Mouse (Mus musculus): Measurements from ENCODE around the gene Sp6. TPM values are rescaled to one million over a fixed set of nuclear protein-coding genes. Genes with fewer than 3 reads are reported as not detected.

The Sp6 gene
- polyA plus RNA-seq, 1 experiment, result 6.0 TPM

DNA sequence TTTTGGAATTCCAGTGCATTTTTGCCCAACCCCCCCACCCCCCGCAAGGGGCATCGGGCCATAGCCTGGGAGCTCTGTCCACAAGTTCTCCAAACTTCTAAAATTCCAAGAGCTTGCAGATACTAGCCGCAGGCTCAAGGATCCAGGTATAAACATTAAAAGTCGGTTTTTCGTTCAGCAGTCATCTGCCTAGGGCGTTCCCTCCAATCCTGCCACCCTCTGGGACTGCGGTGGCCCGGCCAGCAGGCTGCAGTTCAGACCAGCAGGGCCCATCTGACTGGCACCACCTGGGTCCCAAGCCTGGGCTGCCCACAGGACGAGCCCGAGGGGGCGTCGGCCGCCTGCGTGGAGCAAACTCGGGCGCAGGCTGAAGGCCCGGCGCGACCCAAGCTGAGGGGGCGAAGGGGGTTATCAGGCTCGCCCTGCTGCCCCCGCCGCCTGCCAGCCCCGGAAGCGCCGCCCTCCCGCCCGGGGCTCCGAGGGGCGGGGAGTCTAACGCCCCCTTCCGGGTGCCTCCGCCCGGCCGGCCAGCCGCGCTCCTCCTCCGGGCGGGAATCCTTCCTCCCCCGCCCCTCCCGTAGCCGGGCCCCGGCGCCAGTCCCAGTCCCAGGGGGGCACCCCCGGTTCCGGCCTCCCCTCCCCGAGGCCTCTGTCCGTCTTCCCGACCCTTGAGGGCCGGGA is 36.1 kb upstream of the Sp6 start:
- TF ChIP-seq USF1 (IDR thresholded peaks at IDR 0.05; ENCODE audit: low read depth), result no peak
- TF ChIP-seq MYOD1 (IDR thresholded peaks at IDR 0.05; ENCODE audit: control insufficient read depth in 1 of 3, insufficient read length in 2 of 3, low read depth in 2 of 3), result no peak
- TF ChIP-seq REST (IDR thresholded peaks at IDR 0.05; ENCODE audit: insufficient read depth, insufficient read length), result no peak
- TF ChIP-seq MYOG (IDR thresholded peaks at IDR 0.05; ENCODE audit: control insufficient read depth in 1 of 3, insufficient read depth in 1 of 3, insufficient read length in 2 of 3, low read depth in 2 of 3), result peak in 1 of 3 experiments; percentile 3
- peak; percentile 72 for TF ChIP-seq POLR2A (IDR thresholded peaks at IDR 0.05; ENCODE audit: insufficient read length, low read depth)
- TF ChIP-seq CEBPB (IDR thresholded peaks at IDR 0.05; ENCODE audit: insufficient read depth, poor library complexity, severe bottlenecking), result no peak
- peak; percentile 68 for TF ChIP-seq POLR2AphosphoS2 (IDR thresholded peaks at IDR 0.05; ENCODE audit: insufficient read length, low read depth)
- no peak for TF ChIP-seq TCF12 (IDR thresholded peaks at IDR 0.05; ENCODE audit: insufficient read depth, poor library complexity, severe bottlenecking)
- TF ChIP-seq SRF (IDR thresholded peaks at IDR 0.05; ENCODE audit: control insufficient read depth, insufficient read length, low read depth), result no peak
- no peak for TF ChIP-seq TCF3 (IDR thresholded peaks at IDR 0.05; ENCODE audit: insufficient read length, low read depth)
- TF ChIP-seq MAX (IDR thresholded peaks at IDR 0.05; ENCODE audit: low read depth), result no peak
- peak; percentile 28 for TF ChIP-seq E2F4 (IDR thresholded peaks at IDR 0.05; ENCODE audit: insufficient read depth)
- Histone ChIP-seq H3K79me2 (ENCODE audit: control insufficient read depth, insufficient read depth) (peaks cover 32% of the 10 kb centered on the region), H3ac (ENCODE audit: control insufficient read depth, insufficient read length) (peak overlapping the region; percentile 91)

DNA sequence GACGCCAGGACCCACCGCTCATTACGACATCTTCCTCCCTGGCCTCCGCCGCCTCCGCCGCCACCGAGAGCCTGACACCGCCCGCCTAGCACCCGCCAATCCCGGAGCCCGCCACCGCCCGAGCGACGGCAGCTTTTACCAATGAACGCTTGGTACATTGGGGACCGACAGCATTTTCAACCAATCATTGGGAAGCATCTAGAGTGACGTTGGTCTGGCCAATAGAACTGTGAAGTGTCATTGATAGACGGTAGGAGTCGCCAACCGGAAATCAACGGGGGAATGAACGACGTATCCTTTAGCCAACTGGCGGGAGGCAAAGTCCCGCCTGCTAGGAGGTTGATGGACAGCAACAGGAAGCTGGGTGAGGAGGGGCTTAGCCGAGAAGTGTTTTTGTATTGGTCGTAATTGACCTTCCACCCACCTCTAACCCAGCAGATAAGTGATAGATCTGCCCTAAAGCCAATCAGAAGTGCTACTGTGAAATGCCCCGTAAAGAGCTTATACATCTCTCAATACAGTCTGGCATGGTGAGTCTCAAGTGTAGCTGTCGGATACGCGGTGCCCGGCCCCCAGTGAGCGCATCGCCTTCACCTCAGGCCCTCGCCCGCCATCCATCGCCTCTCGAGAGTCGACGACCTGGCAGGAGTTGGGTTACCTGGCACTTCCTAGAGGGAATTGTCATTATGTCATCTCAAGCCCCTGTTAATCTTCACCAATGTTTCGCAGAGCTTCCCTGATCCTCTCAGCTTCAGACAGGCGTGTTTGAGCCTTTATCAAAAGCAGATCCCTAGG is 35.4 kb upstream of the Sp6 start:
- peak overlapping the region; percentile 80 for H3K4me2 ChIP-seq (ENCODE audit: low read depth)
- no peaks in the 10 kb centered on the region for H3K27me3 ChIP-seq (ENCODE audit: control insufficient read depth, insufficient read depth, insufficient read length)
- H3K4me3 ChIP-seq, result peak overlapping the region; percentile 44
- peak overlapping the region; percentile 91 for H3ac ChIP-seq (ENCODE audit: control insufficient read depth, insufficient read length)
- H3K79me2 ChIP-seq (ENCODE audit: control insufficient read depth, insufficient read depth), result peaks cover 27% of the 10 kb centered on the region
- TF ChIP-seq MYOD1 (IDR thresholded peaks at IDR 0.05; ENCODE audit: control insufficient read depth in 1 of 3, insufficient read length in 2 of 3, low read depth in 2 of 3), result peak; percentile 4 to 73 (median 67)
- TF ChIP-seq SRF (IDR thresholded peaks at IDR 0.05; ENCODE audit: control insufficient read depth, insufficient read length, low read depth), result peak; percentile 69
- no peak for TF ChIP-seq USF1 (IDR thresholded peaks at IDR 0.05; ENCODE audit: low read depth)
- TF ChIP-seq POLR2A (IDR thresholded peaks at IDR 0.05; ENCODE audit: insufficient read length, low read depth), result peak; percentile 94
- TF ChIP-seq TCF3 (IDR thresholded peaks at IDR 0.05; ENCODE audit: insufficient read length, low read depth), result peak; percentile 12
- TF ChIP-seq REST (IDR thresholded peaks at IDR 0.05; ENCODE audit: insufficient read depth, insufficient read length), result no peak
- TF ChIP-seq MYOG (IDR thresholded peaks at IDR 0.05; ENCODE audit: control insufficient read depth in 1 of 3, insufficient read depth in 1 of 3, insufficient read length in 2 of 3, low read depth in 2 of 3), result peak in 1 of 3 experiments; percentile 0
- peak; percentile 85 for TF ChIP-seq POLR2AphosphoS2 (IDR thresholded peaks at IDR 0.05; ENCODE audit: insufficient read length, low read depth)
- no peaks in the 10 kb centered on the region for H3K36me3 ChIP-seq (ENCODE audit: control insufficient read depth, insufficient read depth)

More for the DNA sequence above, 36.1 kb upstream of the Sp6 start:
- Histone ChIP-seq H3K4me2 (ENCODE audit: low read depth) (peak overlapping the region; percentile 100), H3K4me3 (peak overlapping the region; percentile 44), H3K36me3 (ENCODE audit: control insufficient read depth, insufficient read depth) (no peaks in the 10 kb centered on the region), H3K27me3 (ENCODE audit: control insufficient read depth, insufficient read depth, insufficient read length) (no peaks in the 10 kb centered on the region)

DNA sequence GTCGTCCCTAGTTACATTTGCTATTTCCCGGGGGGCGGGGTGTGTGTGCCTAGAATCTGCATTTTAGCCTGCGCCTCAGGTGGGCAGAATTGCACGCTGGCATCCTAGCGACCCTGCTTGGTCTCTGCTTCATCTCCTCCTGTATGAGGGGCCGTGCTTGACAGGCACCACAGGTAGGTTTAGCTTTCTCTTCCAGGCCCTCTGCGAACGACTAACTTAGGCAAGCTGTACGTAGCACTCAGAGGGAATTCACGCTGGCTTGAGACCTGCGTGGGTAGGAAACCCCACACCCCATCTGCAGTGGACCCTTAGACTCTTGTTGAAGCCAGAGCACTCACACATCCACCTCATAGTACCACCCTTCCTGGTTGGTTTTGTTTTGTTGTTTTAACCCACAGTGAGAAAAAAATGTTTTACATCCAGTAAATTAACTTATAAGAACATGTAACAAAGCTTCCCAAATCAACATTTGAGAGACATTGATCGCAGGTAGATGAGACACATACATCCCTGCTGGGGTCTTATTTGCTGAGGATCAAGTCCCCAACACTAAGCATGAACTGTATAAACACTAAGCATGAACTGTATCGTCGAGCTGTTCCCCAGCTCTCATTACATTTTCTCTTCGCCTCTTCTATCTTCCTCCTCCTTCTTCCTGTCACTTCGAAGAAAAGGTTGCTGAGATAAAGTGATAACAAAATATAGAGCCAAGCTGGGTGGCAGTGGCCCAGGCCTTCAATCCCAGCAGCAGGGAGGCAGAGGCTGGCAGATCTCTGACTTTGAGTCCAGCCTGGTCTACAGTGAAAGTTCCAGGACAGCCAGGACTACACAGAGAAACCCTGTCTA is 34.6 kb upstream of the Sp6 start:
- TF ChIP-seq REST (IDR thresholded peaks at IDR 0.05; ENCODE audit: insufficient read depth, insufficient read length) (no peak), TCF3 (IDR thresholded peaks at IDR 0.05; ENCODE audit: insufficient read length, low read depth) (no peak), CEBPB (IDR thresholded peaks at IDR 0.05; ENCODE audit: insufficient read depth, poor library complexity, severe bottlenecking) (no peak), USF1 (IDR thresholded peaks at IDR 0.05; ENCODE audit: low read depth) (no peak), SRF (IDR thresholded peaks at IDR 0.05; ENCODE audit: control insufficient read depth, insufficient read length, low read depth) (no peak), MYOG (IDR thresholded peaks at IDR 0.05; ENCODE audit: control insufficient read depth in 1 of 3, insufficient read depth in 1 of 3, insufficient read length in 2 of 3, low read depth in 2 of 3) (no peak), E2F4 (IDR thresholded peaks at IDR 0.05; ENCODE audit: insufficient read depth) (no peak), MAX (IDR thresholded peaks at IDR 0.05; ENCODE audit: low read depth) (no peak), POLR2AphosphoS2 (IDR thresholded peaks at IDR 0.05; ENCODE audit: insufficient read length, low read depth) (no peak), MYOD1 (IDR thresholded peaks at IDR 0.05; ENCODE audit: control insufficient read depth in 1 of 3, insufficient read length in 2 of 3, low read depth in 2 of 3) (no peak), TCF12 (IDR thresholded peaks at IDR 0.05; ENCODE audit: insufficient read depth, poor library complexity, severe bottlenecking) (no peak), POLR2A (IDR thresholded peaks at IDR 0.05; ENCODE audit: insufficient read length, low read depth) (no peak)
- H3K36me3 ChIP-seq (ENCODE audit: control insufficient read depth, insufficient read depth), result no peaks in the 10 kb centered on the region
- H3ac ChIP-seq (ENCODE audit: control insufficient read depth, insufficient read length), result peak overlapping the region; percentile 91
- H3K27me3 ChIP-seq (ENCODE audit: control insufficient read depth, insufficient read depth, insufficient read length), result no peaks in the 10 kb centered on the region
- peak overlapping the region; percentile 44 for H3K4me3 ChIP-seq
- H3K79me2 ChIP-seq (ENCODE audit: control insufficient read depth, insufficient read depth), result peaks cover 24% of the 10 kb centered on the region
- H3K4me2 ChIP-seq (ENCODE audit: low read depth), result peak overlapping the region; percentile 80

DNA sequence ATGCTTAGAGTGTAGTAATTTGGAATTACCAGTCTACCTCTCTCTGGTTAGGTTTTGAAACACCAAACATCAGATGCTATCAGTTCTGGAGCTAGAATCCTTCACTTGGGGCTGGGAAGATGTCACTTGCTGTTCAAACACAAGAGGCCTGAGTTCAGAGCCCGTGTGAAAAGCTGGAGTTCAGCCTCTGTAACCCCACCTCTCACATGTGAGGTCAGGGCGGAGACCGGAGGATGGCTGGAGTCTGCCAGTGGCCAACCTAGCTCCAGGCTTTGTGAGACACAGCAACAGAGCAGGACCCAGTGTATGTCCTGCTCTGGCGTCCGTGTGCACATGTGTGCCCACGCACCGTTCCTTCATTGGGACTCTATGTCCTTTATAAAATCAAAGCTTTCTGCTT is 33.9 kb upstream of the Sp6 start:
- Histone ChIP-seq H3ac (ENCODE audit: control insufficient read depth, insufficient read length) (no peak overlapping the region), H3K4me3 (no peak overlapping the region), H3K36me3 (ENCODE audit: control insufficient read depth, insufficient read depth) (no peaks in the 10 kb centered on the region), H3K79me2 (ENCODE audit: control insufficient read depth, insufficient read depth) (peaks cover 17% of the 10 kb centered on the region), H3K4me2 (ENCODE audit: low read depth) (no peak overlapping the region), H3K27me3 (ENCODE audit: control insufficient read depth, insufficient read depth, insufficient read length) (no peaks in the 10 kb centered on the region)
- TF ChIP-seq E2F4 (IDR thresholded peaks at IDR 0.05; ENCODE audit: insufficient read depth) (no peak), TCF3 (IDR thresholded peaks at IDR 0.05; ENCODE audit: insufficient read length, low read depth) (no peak), MYOG (IDR thresholded peaks at IDR 0.05; ENCODE audit: control insufficient read depth in 1 of 3, insufficient read depth in 1 of 3, insufficient read length in 2 of 3, low read depth in 2 of 3) (no peak), POLR2A (IDR thresholded peaks at IDR 0.05; ENCODE audit: insufficient read length, low read depth) (no peak), MAX (IDR thresholded peaks at IDR 0.05; ENCODE audit: low read depth) (no peak), REST (IDR thresholded peaks at IDR 0.05; ENCODE audit: insufficient read depth, insufficient read length) (no peak), MYOD1 (IDR thresholded peaks at IDR 0.05; ENCODE audit: control insufficient read depth in 1 of 3, insufficient read length in 2 of 3, low read depth in 2 of 3) (no peak), SRF (IDR thresholded peaks at IDR 0.05; ENCODE audit: control insufficient read depth, insufficient read length, low read depth) (no peak), TCF12 (IDR thresholded peaks at IDR 0.05; ENCODE audit: insufficient read depth, poor library complexity, severe bottlenecking) (no peak)
